Mouse (Mus musculus) midbrain, embryonic 11.5 days (tissue): Measurements from ENCODE around the gene Fmo5. TPM values are rescaled to one million over a fixed set of nuclear protein-coding genes. Genes with fewer than 3 reads are reported as not detected.

Source experiments
- ATAC-seq: fragments of 200-750 bp; cut with Nextera tagmentation; 2 replicates; pipeline ENCODE4 v1.8.0; 2017; ENCODE audit warnings: moderate TSS enrichment, moderate library complexity; ENCODE audit not compliant: low FRiP score
- DNase-seq: peaks from one replicate; pipeline ENCODE4 v3.0.0; 2015; ENCODE audit warnings: low spot score; ENCODE audit errors: missing footprints
- H3K27ac ChIP-seq: fragments of 300-500 bp; sonication (generic); 2 replicates; pipeline ENCODE4 v1.5.1; 2014; ENCODE audit warnings: low read depth, low read length
- H3K27me3 ChIP-seq: fragments of 300-500 bp; sonication (generic); 2 replicates; pipeline ENCODE4 v1.6.1; 2014; ENCODE audit warnings: mild to moderate bottlenecking, low read length, moderate library complexity, mixed read lengths; ENCODE audit not compliant: control insufficient read depth, insufficient read depth
- H3K36me3 ChIP-seq: fragments of 300-500 bp; sonication (generic); 2 replicates; pipeline ENCODE4 v1.6.1; 2014; ENCODE audit warnings: mild to moderate bottlenecking, low read length, moderate library complexity, mixed read lengths; ENCODE audit not compliant: control insufficient read depth, insufficient read depth
- H3K4me1 ChIP-seq: fragments of 300-500 bp; sonication (generic); 2 replicates; pipeline ENCODE4 v1.6.1; 2014; ENCODE audit warnings: low read length; ENCODE audit not compliant: control insufficient read depth, insufficient read depth
- H3K4me2 ChIP-seq: fragments of 300-500 bp; sonication (generic); 2 replicates; pipeline ENCODE4 v1.6.1; 2014; ENCODE audit warnings: mild to moderate bottlenecking, moderate library complexity
- H3K4me3 ChIP-seq: fragments of 300-500 bp; sonication (generic); 2 replicates; pipeline ENCODE4 v1.5.1; 2014; ENCODE audit warnings: low read depth, low read length
- H3K9ac ChIP-seq: fragments of 300-500 bp; sonication (generic); 2 replicates; pipeline ENCODE4 v1.6.1; 2014; ENCODE audit warnings: low read length
- H3K9me3 ChIP-seq: fragments of 300-500 bp; sonication (generic); 2 replicates; pipeline ENCODE4 v1.6.1; 2016; ENCODE audit warnings: low read length; ENCODE audit not compliant: control insufficient read depth
- WGBS: fragments of 180-500 bp; shearing (Covaris S2); extraction: QIAGEN DNeasy Blood & Tissue Kit; methylation state at CpG from one replicate; pipeline ENCODE4 v1.1.7; 2014; 5-methylcytosine and 5-hydroxymethylcytosine counted together
- microRNA-seq: library from miRNA; unstranded; fragments of <30 nt; microRNA quantifications from one replicate; pipeline ENCODE4, GENCODE M21; 2017
- polyA plus RNA-seq: library from polyadenylated mRNA; unstranded; fragments of >200 nt; fragmentation: Nextera tagmentation; extraction: Ambion mirVana; gene quantifications from 2 replicates; pipeline ENCODE4 v1.2.1, GENCODE M21; 2014

Gene Fmo5
- polyA plus RNA-seq, 1 experiment from 2014 or later: 0.40 TPM

- Histone ChIP-seq H3K27ac (no peak overlapping the region), H3K27me3 (no peaks in the 10 kb centered on the region), H3K4me2 (no peak overlapping the region), H3K36me3 (no peaks in the 10 kb centered on the region), H3K4me1 (no peaks in the 10 kb centered on the region), H3K4me3 (no peak overlapping the region), H3K9me3 (no peaks in the 10 kb centered on the region), H3K9ac (no peak overlapping the region)
- DNase-seq: no peak
- no peak for ATAC-seq
- 82% methylated on average over 9 of the region's 9 CpGs for WGBS
Measured at GRCm38 (mm10) chr3:97697291-97697690, 68.7 kb downstream of the Fmo5 start.

GRCm38 (mm10) chr3:97699061-97699460 is 70.5 kb downstream of the Fmo5 start:
- Histone ChIP-seq H3K27me3 (no peaks in the 10 kb centered on the region), H3K27ac (no peak overlapping the region), H3K4me1 (no peaks in the 10 kb centered on the region), H3K4me3 (no peak overlapping the region), H3K36me3 (no peaks in the 10 kb centered on the region), H3K9ac (no peak overlapping the region), H3K4me2 (no peak overlapping the region), H3K9me3 (no peaks in the 10 kb centered on the region)
- no peak for DNase-seq
- ATAC-seq: no peak
- whole genome bisulfite sequencing: 82% methylated on average over 3 of the region's 3 CpGs

GRCm38 (mm10) chr3:97701198-97701597 is 72.6 kb downstream of the Fmo5 start:
- no peaks in the 10 kb centered on the region for H3K36me3 ChIP-seq
- WGBS: 56% methylated on average over 3 of the region's 3 CpGs
- H3K4me2 ChIP-seq: no peak overlapping the region
- H3K4me1 ChIP-seq: no peaks in the 10 kb centered on the region
- H3K4me3 ChIP-seq: no peak overlapping the region
- DNase-seq (no peak), ATAC-seq (no peak)
- H3K9ac ChIP-seq: no peak overlapping the region
- no peak overlapping the region for H3K27ac ChIP-seq
- H3K27me3 ChIP-seq: no peaks in the 10 kb centered on the region
- no peaks in the 10 kb centered on the region for H3K9me3 ChIP-seq

DNA sequence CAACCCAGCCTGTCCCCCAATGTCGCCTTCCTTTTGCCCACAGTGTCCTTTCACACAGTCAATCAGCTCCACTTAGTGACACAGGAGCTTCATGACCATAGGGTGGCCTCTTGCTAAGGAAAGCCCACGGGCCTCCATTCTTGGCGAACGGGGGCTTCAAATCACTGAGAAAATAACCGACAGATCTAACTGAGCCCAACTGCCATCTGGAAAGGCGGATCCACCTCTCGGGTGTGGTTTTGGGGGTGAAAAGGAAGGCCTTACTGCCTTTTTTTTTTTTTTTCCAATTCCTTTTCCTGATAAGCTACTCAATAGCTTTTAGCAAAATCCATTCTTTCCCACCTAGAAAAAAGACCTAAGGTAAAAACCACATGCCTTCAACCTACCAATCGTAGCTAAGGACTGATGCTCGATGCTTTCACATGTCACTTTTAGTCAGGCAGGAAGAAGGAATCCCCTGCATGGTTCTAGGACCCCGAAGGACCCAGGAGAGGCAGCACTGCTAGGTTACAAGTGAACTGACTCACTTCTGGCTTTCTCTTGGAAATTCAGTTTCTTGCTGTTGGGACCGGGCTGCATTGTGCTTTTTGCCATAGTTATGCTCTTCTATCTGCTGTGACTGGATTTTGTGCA is 74.0 kb downstream of the Fmo5 start:
- Histone ChIP-seq H3K9me3 (no peaks in the 10 kb centered on the region), H3K4me1 (no peaks in the 10 kb centered on the region), H3K27me3 (no peaks in the 10 kb centered on the region), H3K9ac (no peak overlapping the region), H3K27ac (no peak overlapping the region), H3K4me3 (no peak overlapping the region), H3K36me3 (no peaks in the 10 kb centered on the region), H3K4me2 (no peak overlapping the region)
- no peak for ATAC-seq
- DNase-seq: no peak
- whole genome bisulfite sequencing: 95% methylated on average over 11 of the region's 11 CpGs

Small RNA genes lying within 50 kb of the gene (microRNA-seq; reads per million reads assigned to microRNA genes)
- gene Mir7225: not detected

Other genes starting within 250 kb of the Fmo5 start
- not detected in 2 replicates for gene Olfr1402, start 206.8 kb upstream of the Fmo5 start, polyA plus RNA-seq
- gene Chd1l, start 18.6 kb upstream of the Fmo5 start, polyA plus RNA-seq: 20.1 and 20.4 TPM in 2 replicates
- 6.4 and 6.9 TPM in 2 replicates for gene Prkab2, start 29.4 kb downstream of the Fmo5 start, polyA plus RNA-seq
- not detected in 2 replicates for gene Gm17651, start 45.9 kb downstream of the Fmo5 start, polyA plus RNA-seq